Mouse (Mus musculus) forebrain, embryonic 13.5 days (tissue): Measurements from ENCODE around the gene 9430097D07Rik. TPM values are rescaled to one million over a fixed set of nuclear protein-coding genes. Genes with fewer than 3 reads are reported as not detected.

Source experiments
- ATAC-seq: fragments of 200-750 bp; cut with Nextera tagmentation; 2 replicates; pipeline ENCODE4 v1.8.0; 2017
- H3K27ac ChIP-seq: fragments of 300-500 bp; sonication (generic); 2 replicates; pipeline ENCODE4 v1.5.1; 2015; ENCODE audit warnings: inconsistent platforms, mild to moderate bottlenecking, moderate library complexity
- H3K27me3 ChIP-seq: fragments of 300-500 bp; sonication (generic); 2 replicates; pipeline ENCODE4 v1.6.1; 2015; ENCODE audit warnings: mild to moderate bottlenecking, inconsistent platforms
- H3K36me3 ChIP-seq: fragments of 300-500 bp; sonication (generic); 2 replicates; pipeline ENCODE4 v1.6.1; 2015; ENCODE audit warnings: mild to moderate bottlenecking, inconsistent platforms; ENCODE audit not compliant: poor library complexity, severe bottlenecking
- H3K4me1 ChIP-seq: fragments of 300-500 bp; sonication (generic); 2 replicates; pipeline ENCODE4 v1.6.1; 2015; ENCODE audit warnings: inconsistent platforms
- H3K4me2 ChIP-seq: fragments of 300-500 bp; sonication (generic); 2 replicates; pipeline ENCODE4 v1.6.1; 2015; ENCODE audit warnings: inconsistent platforms, mild to moderate bottlenecking, moderate library complexity
- H3K4me3 ChIP-seq: fragments of 300-500 bp; sonication (generic); 2 replicates; pipeline ENCODE4 v1.5.1; 2015; ENCODE audit warnings: mild to moderate bottlenecking, inconsistent platforms
- H3K9ac ChIP-seq: fragments of 300-500 bp; sonication (generic); 2 replicates; pipeline ENCODE4 v1.6.1; 2015; ENCODE audit warnings: mild to moderate bottlenecking, inconsistent platforms
- H3K9me3 ChIP-seq: fragments of 300-500 bp; sonication (generic); replicated peaks from 2 replicates; pipeline ENCODE4 v1.6.1; 2016; ENCODE audit warnings: inconsistent platforms
- WGBS: fragments of 180-500 bp; shearing (Covaris S2); methylation state at CpG from one replicate; pipeline ENCODE4 v1.1.7; 2015; 5-methylcytosine and 5-hydroxymethylcytosine counted together
- polyA plus RNA-seq: library from polyadenylated mRNA; unstranded; fragments of >200 nt; fragmentation: Nextera tagmentation; extraction: Ambion mirVana; gene quantifications from 2 replicates; pipeline ENCODE4 v1.2.1, GENCODE M21; 2015

Gene 9430097D07Rik
- polyA plus RNA-seq, 1 experiment from 2014 or later = 0.18 TPM

DNA sequence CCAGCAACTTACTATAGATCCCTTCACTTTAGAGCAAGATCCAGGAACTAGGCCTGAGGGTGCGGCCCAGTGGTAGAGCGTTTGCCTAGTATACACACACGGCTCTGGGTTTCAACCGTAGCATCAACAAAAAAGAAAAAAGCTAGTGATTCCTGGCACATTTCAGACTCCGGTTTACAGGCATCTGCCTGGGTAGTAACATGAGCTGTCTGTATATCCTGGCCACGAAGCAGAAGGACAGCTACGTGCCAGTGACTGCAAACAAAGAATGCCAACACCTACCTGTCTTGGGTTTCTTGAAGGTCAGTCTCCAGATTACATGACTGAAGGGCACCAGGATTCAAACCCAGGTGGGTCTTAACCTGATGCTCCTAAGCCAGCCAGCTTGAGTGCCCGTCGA lies 26.3 kb downstream of the 9430097D07Rik start:
- no peaks in the 10 kb centered on the region for H3K27me3 ChIP-seq
- no peak for ATAC-seq
- H3K9me3 ChIP-seq = no peaks in the 10 kb centered on the region
- no peak overlapping the region for H3K4me3 ChIP-seq
- H3K36me3 ChIP-seq = no peaks in the 10 kb centered on the region
- no peaks in the 10 kb centered on the region for H3K4me1 ChIP-seq
- H3K27ac ChIP-seq = no peak overlapping the region
- no peak overlapping the region for H3K9ac ChIP-seq
- WGBS = 94% methylated on average over 9 of the region's 9 CpGs
- H3K4me2 ChIP-seq = no peak overlapping the region

DNA sequence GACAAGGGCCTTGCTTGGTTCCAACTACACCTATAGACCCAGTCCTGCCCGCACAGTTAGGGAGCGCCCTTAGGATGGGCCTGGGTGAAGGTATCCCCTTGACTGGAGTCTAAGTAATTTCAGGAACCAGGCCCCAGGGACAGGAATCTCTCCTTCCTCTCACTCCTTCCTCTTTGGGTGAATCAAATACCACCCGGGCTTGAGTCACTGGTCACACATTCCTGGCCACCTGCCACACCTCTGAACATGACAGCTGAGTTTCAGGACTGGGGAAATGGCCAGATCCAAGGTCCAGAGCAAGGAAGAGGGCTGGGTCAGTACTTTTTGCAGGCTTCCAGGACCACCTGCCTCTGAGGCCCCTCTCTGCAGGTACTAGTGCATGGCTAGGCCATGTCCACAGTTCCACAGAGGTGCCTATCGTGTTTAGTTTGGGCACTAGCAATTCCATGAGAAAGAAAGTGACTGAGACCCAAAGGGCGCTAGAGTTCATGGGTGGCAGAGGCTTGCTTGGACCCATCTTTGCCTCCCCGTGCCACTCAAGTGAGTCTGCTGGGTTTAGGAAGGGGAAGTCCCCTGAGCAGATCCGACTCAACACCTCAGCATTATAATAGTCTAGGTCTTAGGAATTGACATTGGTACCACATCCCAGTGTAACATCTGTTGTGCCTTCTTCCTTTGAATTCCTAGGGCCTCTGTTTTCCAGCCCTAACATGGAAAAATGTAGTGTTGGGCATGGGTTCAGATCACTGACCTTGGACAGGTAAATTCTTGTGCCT lies 27.3 kb downstream of the 9430097D07Rik start:
- H3K4me2 ChIP-seq = no peak overlapping the region

GRCm38 (mm10) chr2:32547380-32547779 lies 28.1 kb downstream of the 9430097D07Rik start:
- ATAC-seq = no peak
- H3K4me2 ChIP-seq = no peak overlapping the region
- H3K36me3 ChIP-seq = no peaks in the 10 kb centered on the region
- no peaks in the 10 kb centered on the region for H3K27me3 ChIP-seq
- peaks cover 4% of the 10 kb centered on the region; the same call in 1 of the 2 replicates for H3K4me1 ChIP-seq
- 96% methylated on average over 5 of the region's 5 CpGs for WGBS
- H3K4me3 ChIP-seq = no peak overlapping the region
- no peak overlapping the region for H3K9ac ChIP-seq
- no peaks in the 10 kb centered on the region for H3K9me3 ChIP-seq
- no peak overlapping the region for H3K27ac ChIP-seq

More for the DNA sequence above, 27.3 kb downstream of the 9430097D07Rik start:
- no peaks in the 10 kb centered on the region for H3K4me1 ChIP-seq
- no peak for ATAC-seq
- WGBS = 93% methylated on average over 7 of the region's 7 CpGs
- H3K4me3 ChIP-seq = no peak overlapping the region
- no peaks in the 10 kb centered on the region for H3K27me3 ChIP-seq
- H3K36me3 ChIP-seq = no peaks in the 10 kb centered on the region
- no peak overlapping the region for H3K27ac ChIP-seq
- no peak overlapping the region for H3K9ac ChIP-seq
- no peaks in the 10 kb centered on the region for H3K9me3 ChIP-seq

- Histone ChIP-seq H3K36me3 (no peaks in the 10 kb centered on the region), H3K9me3 (no peaks in the 10 kb centered on the region), H3K4me3 (no peak overlapping the region), H3K9ac (no peak overlapping the region), H3K4me1 (peaks cover 4% of the 10 kb centered on the region; the same call in 1 of the 2 replicates), H3K4me2 (no peak overlapping the region), H3K27ac (no peak overlapping the region), H3K27me3 (no peaks in the 10 kb centered on the region)
- WGBS = 76% methylated on average over 1 of the region's 1 CpGs
- ATAC-seq = no peak
Measured at GRCm38 (mm10) chr2:32546951-32547350, 28.5 kb downstream of the 9430097D07Rik start.

- Histone ChIP-seq H3K4me2 (no peak overlapping the region), H3K36me3 (no peaks in the 10 kb centered on the region), H3K9me3 (no peaks in the 10 kb centered on the region), H3K27me3 (no peaks in the 10 kb centered on the region), H3K4me1 (peaks cover 26% of the 10 kb centered on the region), H3K27ac (no peak overlapping the region), H3K9ac (no peak overlapping the region), H3K4me3 (no peak overlapping the region)
- 94% methylated on average over 3 of the region's 3 CpGs for WGBS
- no peak for ATAC-seq
Measured at GRCm38 (mm10) chr2:32543031-32543449, 32.4 kb downstream of the 9430097D07Rik start.

GRCm38 (mm10) chr2:32541986-32542573 lies 33.4 kb downstream of the 9430097D07Rik start:
- Histone ChIP-seq H3K4me3 (no peak overlapping the region), H3K9me3 (no peaks in the 10 kb centered on the region), H3K4me1 (peaks cover 35% of the 10 kb centered on the region), H3K4me2 (no peak overlapping the region), H3K27ac (no peak overlapping the region), H3K9ac (no peak overlapping the region), H3K36me3 (no peaks in the 10 kb centered on the region), H3K27me3 (no peaks in the 10 kb centered on the region)
- 92% methylated on average over 4 of the region's 4 CpGs for WGBS
- ATAC-seq = no peak

DNA sequence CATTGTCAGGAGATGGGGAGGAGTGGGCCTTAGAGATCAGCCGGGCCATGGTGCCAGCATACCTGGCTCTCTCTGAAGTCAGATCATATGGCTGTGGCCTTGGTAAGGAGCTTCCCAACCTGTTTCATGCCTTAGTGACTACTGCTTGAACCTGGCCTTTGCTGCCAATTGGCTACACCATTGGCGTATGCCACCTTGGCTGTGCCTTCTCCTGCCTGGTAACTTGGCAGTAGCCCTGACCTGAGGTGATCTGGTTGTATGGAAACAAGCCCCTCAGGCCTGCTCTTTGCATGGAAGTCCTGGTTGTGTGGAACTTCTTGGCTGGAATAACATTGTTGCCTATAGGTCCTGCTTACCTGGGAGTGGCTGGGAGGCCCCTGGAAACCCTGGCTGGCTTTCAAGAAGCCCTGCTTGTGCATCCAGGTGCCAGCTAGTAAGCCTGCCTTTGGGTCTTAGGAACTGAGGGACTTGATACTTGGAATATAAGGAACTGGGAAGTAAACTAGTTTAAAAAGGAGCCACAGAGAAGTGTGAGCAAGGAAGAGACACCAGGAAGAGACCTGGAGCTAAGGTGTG lies 34.1 kb downstream of the 9430097D07Rik start:
- H3K27ac ChIP-seq = no peak overlapping the region
- no peak for ATAC-seq
- 94% methylated on average over 2 of the region's 2 CpGs for WGBS
- no peak overlapping the region for H3K4me3 ChIP-seq
- no peaks in the 10 kb centered on the region for H3K27me3 ChIP-seq
- H3K4me1 ChIP-seq = peaks cover 42% of the 10 kb centered on the region
- no peaks in the 10 kb centered on the region for H3K9me3 ChIP-seq
- H3K36me3 ChIP-seq = no peaks in the 10 kb centered on the region
- H3K4me2 ChIP-seq = no peak overlapping the region
- H3K9ac ChIP-seq = no peak overlapping the region

GRCm38 (mm10) chr2:32539452-32539981 lies 36.0 kb downstream of the 9430097D07Rik start:
- WGBS = 82% methylated on average over 14 of the region's 14 CpGs
- Histone ChIP-seq H3K9ac (no peak overlapping the region), H3K4me3 (no peak overlapping the region), H3K27me3 (no peaks in the 10 kb centered on the region), H3K36me3 (no peaks in the 10 kb centered on the region), H3K4me2 (0 out of 2 replicates have a peak overlapping the region, but pooled peaks have one; percentile 1), H3K9me3 (no peaks in the 10 kb centered on the region), H3K27ac (no peak overlapping the region), H3K4me1 (peaks cover 51% of the 10 kb centered on the region)
- ATAC-seq = no peak

DNA sequence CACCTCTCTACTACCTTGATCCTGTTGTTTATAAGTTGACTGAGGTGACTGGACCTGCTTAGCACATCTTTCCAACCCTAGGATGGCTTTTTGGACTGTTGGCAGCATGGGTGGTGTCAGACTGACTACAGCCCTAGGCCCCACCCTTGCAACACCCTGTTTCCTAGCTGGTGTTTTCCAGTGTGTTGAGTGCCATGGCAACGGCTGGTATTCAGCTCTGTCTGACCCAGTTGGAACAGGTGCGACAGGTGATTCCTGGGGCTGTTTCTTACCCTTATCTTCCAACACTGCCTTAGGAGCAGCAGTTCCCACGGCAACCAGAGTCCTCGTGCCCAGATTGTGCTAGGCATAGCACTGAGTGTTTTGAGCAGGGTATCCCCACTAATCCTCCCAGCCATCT lies 37.0 kb downstream of the 9430097D07Rik start:
- 65% methylated on average over 4 of the region's 4 CpGs for WGBS
- no peak overlapping the region; the same call in 1 of the 2 replicates for H3K4me3 ChIP-seq
- no peaks in the 10 kb centered on the region for H3K36me3 ChIP-seq
- H3K4me2 ChIP-seq = peak overlapping the region; percentile 84
- no peak overlapping the region for H3K27ac ChIP-seq
- H3K27me3 ChIP-seq = no peaks in the 10 kb centered on the region
- no peaks in the 10 kb centered on the region for H3K9me3 ChIP-seq
- peak overlapping the region; percentile 26; the same call in 1 of the 2 replicates for H3K9ac ChIP-seq
- H3K4me1 ChIP-seq = peaks cover 61% of the 10 kb centered on the region
- no peak for ATAC-seq

DNA sequence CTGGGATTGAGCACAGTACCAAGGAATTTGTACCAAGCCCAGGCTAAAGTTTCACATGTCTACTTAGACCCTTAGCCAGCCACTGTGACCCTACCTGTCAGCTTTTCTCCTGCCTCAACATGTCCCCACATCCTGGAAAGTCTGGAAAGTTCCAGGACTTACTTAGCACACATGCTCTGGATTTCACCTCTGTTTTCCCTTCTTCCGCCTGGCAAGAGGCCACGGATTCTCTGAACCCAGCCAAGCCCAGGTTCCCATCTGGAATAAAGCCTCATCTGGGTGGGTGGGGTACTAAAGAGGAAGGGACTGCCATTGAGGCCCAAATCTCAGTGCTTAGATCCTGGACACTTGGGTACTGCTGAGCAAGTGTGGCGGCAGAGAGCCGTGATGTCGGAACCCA lies 37.5 kb downstream of the 9430097D07Rik start:
- no peak for ATAC-seq
- no peaks in the 10 kb centered on the region for H3K9me3 ChIP-seq
- H3K4me1 ChIP-seq = peaks cover 60% of the 10 kb centered on the region
- peak overlapping the region; percentile 92; the same call in 1 of the 2 replicates for H3K9ac ChIP-seq
- H3K4me2 ChIP-seq = peak overlapping the region; percentile 84
- H3K4me3 ChIP-seq = peak overlapping the region; percentile 93; the same call in 1 of the 2 replicates
- H3K36me3 ChIP-seq = no peaks in the 10 kb centered on the region
- H3K27ac ChIP-seq = no peak overlapping the region
- H3K27me3 ChIP-seq = no peaks in the 10 kb centered on the region
- WGBS = 80% methylated on average over 5 of the region's 5 CpGs

DNA sequence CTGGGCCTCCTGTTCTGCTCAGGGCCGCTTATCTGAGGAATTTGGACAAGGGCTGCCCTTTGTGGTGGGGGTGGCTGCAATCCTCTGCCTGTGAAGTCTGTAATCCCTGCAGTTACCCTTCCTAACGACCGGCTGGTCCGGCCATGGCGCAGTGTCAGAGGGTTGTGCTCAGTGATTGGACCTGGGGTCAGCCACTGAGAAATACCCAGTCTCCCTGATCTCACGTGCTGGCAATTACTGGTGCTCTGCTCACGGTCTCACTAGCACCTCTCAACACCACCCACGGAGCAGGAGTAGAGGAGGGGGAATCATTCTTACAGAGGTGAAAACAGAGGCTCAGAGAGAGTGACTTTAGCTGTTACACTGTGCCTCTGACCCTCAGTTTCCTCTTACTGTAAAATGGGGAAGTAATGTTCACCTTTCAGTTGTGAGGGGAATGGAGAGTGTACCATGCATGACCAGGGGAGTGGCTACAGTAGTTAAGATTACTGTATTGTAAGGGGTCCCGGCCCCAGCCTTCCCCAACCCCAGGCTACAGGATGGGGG lies 38.1 kb downstream of the 9430097D07Rik start:
- Histone ChIP-seq H3K9ac (peak overlapping the region; percentile 92), H3K27me3 (no peaks in the 10 kb centered on the region), H3K4me1 (peaks cover 57% of the 10 kb centered on the region), H3K4me3 (peak overlapping the region; percentile 93), H3K9me3 (no peaks in the 10 kb centered on the region), H3K36me3 (no peaks in the 10 kb centered on the region), H3K4me2 (peak overlapping the region; percentile 84), H3K27ac (no peak overlapping the region)
- 11% methylated on average over 9 of the region's 9 CpGs for WGBS
- no peak for ATAC-seq
